Mouse (Mus musculus): ENCODE measurements around the gene Ryr3.
A peak's percentile ranks its signal among the peaks of the same experiment; 100 is the strongest.

Gene Ryr3

GRCm38 (mm10) chr2:112625156-112625555 is 591.7 kb downstream of the Ryr3 start:
- DNase-seq, result no peak

- no peak for DNase-seq
These were observed 599.7 kb downstream of the Ryr3 start for GRCm38 (mm10) chr2:112617206-112617605.

- DNase-seq, result no peak
These were observed 602.5 kb downstream of the Ryr3 start for GRCm38 (mm10) chr2:112614375-112614774.

GRCm38 (mm10) chr2:112612628-112613027 is 604.3 kb downstream of the Ryr3 start:
- no peak for DNase-seq

GRCm38 (mm10) chr2:112606536-112606935 is 610.4 kb downstream of the Ryr3 start:
- no peak for DNase-seq

GRCm38 (mm10) chr2:112602487-112602886 is 614.4 kb downstream of the Ryr3 start:
- peak; percentile 41 for DNase-seq

- DNase-seq, result no peak
These were observed 616.7 kb downstream of the Ryr3 start for GRCm38 (mm10) chr2:112600222-112600621.

GRCm38 (mm10) chr2:112597064-112597463 is 619.8 kb downstream of the Ryr3 start:
- DNase-seq, result no peak

- DNase-seq, result no peak
These were observed 620.5 kb downstream of the Ryr3 start for GRCm38 (mm10) chr2:112596415-112596814.

GRCm38 (mm10) chr2:112595807-112596206 is 621.1 kb downstream of the Ryr3 start:
- no peak for DNase-seq

GRCm38 (mm10) chr2:112593781-112594180 is 623.1 kb downstream of the Ryr3 start:
- DNase-seq, result no peak

- no peak for DNase-seq
These were observed 623.6 kb downstream of the Ryr3 start for GRCm38 (mm10) chr2:112593322-112593721.

GRCm38 (mm10) chr2:112591451-112591871 is 625.4 kb downstream of the Ryr3 start:
- peak; percentile 85 for DNase-seq

GRCm38 (mm10) chr2:112590985-112591384 is 625.9 kb downstream of the Ryr3 start:
- peak; percentile 33 for DNase-seq

Data from layer of hippocampus, adult 9-11 months (tissue).